Mouse (Mus musculus) activated CD4-positive, CD25-positive, alpha-beta regulatory T cell, adult 4 months (primary cell): ENCODE measurements at regions not wholly inside any gene's neighbourhood (a gene's known extent, or its start where the extent isn't known, plus 50 kb on each side); places are given as distances from the start of the nearest gene placed in this dataset.

Experiments
- ATAC-seq: one replicate; pipeline ENCODE4 v1.8.0; 2017

GRCm38 (mm10) chr2:79136619-79137458 is 118.4 kb upstream of the Itga4 start:
- ATAC-seq: no peak

DNA sequence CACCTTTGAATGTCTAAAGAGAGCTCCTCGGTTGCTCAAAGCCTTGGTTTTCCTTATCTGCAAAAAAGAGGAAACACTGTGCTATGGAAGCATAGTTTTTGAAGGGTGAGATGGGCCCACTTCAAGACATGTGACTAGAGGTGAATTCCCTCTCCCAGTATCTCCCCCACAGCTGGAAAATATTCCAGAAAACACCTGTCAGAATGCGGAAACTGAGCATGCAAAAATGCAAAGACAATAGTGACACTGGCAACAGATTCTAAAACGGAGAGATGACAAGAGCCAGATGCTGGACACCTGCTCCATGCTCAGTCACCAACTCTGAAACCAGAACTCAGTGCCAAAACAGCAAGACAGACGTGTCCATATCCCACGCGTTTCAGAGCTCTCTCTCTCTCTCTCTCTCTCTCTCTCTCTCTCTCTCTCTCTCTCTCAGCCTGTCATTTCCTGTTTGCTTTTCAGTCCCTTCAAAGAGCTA is 117.5 kb upstream of the Itga4 start:
- ATAC-seq: peak; percentile 87

- peak; percentile 7 for ATAC-seq
Measured at GRCm38 (mm10) chr2:79138368-79139109, 116.7 kb upstream of the Itga4 start.

DNA sequence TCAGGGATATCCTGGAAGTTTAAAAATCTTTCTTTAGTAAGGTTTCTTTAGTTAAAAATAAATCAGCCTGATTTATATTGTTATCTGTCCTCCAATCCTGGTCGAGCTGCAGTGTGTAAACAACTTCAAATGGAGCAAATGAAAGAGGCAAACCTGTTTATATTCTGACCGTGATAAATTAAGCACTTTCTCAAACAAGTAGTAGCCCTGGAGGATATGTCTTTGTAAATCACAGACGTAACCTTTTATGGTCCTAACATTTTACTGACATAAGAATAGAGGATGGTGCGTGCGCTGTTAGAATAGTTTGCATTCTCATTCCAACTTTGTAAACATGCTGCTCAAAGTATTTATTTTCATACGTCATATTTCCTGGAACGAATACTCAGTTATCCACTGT is 113.3 kb upstream of the Itga4 start:
- no peak for ATAC-seq

DNA sequence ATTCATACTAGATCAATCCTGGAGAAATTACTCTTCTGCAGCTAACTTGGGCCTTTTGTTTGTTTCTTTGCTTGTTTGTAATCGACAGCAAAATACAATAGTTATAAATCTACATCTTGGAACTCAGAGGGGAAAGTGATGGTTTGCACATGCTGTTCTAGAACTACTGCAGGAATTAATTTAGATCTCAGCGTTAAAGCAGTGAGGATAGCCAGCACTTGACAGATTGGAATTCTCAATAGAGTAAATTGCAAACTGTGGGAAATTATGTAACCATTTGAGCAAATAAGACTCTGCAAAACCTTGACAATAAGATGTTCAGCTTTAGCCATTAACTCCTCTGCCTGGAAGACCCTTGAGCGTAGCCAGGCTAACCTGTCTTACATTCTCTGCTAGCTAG is 112.0 kb upstream of the Itga4 start:
- ATAC-seq: no peak

DNA sequence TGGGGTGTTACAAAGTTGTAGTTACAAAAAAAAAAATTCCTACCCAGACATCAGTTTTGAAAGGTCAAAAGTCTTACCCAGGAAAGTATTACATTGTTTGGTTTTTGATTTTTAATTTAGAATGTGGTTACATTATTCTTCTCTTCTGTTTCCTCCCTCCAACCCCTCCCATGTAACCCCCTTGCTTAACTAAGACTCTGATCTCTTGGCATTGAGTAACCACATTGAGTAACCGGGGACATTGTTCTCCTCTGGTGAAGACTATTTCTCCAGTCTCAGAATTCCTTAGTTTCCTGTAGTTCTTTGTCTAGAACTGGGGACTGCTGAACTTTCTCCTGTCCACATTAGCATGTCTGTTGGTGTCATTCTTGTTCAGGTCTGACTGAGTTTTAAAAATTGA is 109.3 kb upstream of the Itga4 start:
- no peak for ATAC-seq

DNA sequence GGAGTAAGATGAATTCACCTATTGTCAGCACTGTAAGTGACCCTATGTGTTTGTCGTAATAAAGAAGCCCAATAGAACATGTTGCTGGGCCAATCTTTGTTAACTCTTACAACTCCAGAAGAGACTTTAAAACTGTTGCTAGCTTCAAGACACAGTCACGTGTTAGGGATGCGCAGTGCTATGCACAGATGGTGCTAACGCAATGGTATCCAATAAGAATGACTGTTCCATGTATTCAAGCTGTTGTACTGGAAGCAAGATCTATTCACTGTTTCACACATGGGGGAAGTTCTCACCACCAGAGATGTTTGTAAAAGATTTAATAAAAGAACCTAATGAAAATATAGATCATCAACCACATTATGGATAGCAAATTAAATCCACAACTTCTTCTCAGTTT is 108.7 kb upstream of the Itga4 start:
- ATAC-seq: no peak

GRCm38 (mm10) chr2:79149012-79149698 is 106.1 kb upstream of the Itga4 start:
- ATAC-seq: no peak

- no peak for ATAC-seq
Measured at GRCm38 (mm10) chr2:79151610-79152009, 103.6 kb upstream of the Itga4 start.

DNA sequence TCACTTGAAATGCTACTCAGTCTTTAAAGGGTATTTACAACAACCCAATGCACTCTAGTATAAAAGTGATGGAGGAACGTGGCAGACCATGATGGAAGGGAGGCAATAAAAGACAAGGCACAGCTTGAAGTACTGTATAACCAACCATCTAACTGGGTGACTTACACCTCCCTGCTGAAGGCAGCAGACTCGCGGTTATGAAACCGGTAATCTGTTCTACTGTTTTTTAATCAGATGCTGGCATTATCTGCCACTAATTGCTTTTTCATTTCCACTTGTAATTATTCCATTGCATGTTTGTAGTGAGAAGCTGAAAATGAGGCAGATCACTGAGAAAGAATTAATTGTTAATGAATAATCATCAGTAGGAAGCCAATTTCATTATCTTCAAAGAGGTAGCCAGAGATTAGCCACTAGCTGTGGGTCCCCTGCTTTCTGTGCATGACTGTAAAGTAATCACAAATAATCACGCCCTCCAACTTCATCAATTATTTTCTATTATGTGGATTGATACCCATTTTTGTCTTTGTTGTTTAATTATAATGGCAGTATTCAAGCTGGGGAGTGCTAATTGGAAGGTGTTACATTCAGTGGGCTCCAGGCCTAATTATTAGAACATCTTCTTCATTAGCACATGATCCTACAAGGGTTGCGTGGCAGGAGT is 103.1 kb upstream of the Itga4 start:
- no peak for ATAC-seq

DNA sequence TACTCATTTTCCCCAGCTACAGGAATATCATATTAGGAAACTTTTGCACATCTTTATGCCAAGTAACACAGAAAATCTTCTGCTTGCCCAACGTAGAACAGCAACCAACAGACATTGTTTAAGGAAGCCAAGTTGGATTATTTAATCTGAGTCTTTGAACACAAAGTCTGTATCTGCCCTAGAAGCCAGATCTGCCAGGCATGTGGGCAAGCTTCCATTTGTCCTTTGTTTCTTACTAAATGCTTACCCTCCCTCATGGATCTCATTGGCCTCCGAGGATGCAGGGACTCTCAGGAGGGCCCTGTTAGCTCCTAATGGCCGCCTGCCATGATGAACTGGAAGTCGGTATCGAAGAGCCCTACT is 102.5 kb upstream of the Itga4 start:
- no peak for ATAC-seq

- no peak for ATAC-seq
Measured at GRCm38 (mm10) chr2:79153070-79153469, 102.2 kb upstream of the Itga4 start.

DNA sequence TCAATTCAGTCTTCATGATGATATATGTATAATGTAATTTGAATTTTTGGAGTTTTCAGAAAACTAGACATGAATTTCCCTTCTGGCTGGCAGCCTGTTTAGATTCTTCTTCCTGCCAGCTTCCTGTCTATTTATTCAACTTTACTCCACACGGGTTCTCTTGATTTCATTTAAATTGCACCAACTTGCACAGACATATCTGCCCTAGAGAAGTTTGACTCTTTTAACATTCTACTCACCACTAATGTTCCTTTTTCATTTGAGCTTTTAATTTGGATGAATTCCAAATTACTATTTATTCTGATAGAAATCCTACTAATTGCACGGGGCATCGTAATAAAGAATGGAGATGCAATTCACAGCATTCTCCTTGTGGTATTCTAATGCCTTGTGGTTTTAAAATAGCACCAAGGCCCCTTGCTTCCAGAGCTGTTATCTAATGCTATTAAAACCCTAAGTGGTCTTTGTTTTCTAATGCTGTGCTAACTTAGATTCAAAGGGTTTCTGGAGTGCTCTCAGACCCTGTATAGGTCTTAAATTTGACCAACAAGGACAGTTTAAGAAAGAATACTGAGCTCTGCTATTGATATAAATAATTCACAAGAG is 96.7 kb upstream of the Itga4 start:
- no peak for ATAC-seq

DNA sequence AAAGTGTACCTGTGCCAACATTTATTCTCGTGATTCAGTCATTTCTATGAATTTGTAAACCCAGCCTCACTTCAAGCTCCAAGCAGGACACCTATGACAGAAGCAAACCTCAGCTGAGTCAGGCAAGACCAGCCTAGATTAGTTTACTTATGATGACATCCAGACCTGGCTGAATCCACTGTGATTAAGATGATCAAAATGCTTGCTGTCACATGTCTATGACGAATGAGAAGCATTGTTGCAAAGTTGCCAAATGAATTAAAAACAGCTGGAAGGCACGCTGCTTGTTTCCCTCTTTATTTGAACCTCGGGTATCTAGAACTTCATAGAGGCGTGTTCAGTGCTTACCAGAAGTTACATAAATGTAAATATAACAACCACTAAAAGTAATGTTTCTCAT is 95.9 kb upstream of the Itga4 start:
- no peak for ATAC-seq

DNA sequence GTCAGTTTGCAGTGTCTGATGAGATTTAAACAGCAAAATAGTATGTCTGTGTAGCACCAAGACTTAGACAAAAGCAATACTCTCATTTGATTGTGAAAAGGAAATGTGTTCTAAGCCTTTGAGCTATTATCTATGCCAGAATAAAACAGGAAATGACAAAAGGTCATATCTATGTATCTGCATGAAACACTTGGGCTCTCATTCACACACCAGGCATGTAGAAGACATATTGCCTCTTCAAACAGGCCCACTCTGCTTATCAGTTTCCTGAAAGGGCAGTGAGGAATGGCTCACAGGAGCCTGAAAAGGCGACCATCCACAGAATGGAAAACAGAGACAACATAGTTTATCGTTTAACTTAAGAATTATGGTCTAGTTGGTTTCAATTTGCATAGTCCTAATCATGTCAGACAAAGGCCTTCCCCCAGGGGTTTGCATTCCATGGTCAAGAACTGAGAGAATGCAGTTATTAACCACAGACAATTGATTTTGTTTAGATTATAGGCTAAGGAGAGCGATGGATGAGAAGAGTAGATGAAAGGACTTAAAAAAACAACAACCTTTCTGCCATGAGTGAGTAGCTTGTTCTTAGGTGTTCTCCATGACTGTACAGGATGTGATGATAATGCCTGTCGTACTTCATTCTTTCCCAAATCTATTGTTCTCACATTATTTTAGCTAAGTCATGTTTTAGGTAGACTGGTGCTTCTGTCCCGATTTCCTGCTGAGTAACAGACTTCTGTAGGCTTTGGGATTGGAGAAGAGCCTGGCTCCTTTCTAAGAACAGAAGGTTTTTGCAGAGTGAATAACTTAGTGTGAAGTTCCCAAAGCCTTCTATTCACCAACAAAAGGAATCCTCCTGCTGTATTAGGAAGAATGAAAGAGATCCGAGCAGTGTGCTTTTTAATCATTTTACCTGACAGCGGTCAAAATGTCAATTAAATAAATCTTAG is 82.0 kb upstream of the Itga4 start:
- peak; percentile 76 for ATAC-seq

- no peak for ATAC-seq
Measured at GRCm38 (mm10) chr2:79174282-79174681, 80.9 kb upstream of the Itga4 start.

- no peak for ATAC-seq
Measured at GRCm38 (mm10) chr2:79180782-79181181, 74.4 kb upstream of the Itga4 start.

GRCm38 (mm10) chr2:79183034-79183630 is 72.1 kb upstream of the Itga4 start:
- ATAC-seq: no peak

- no peak for ATAC-seq
Measured at GRCm38 (mm10) chr2:79185234-79186101, 69.8 kb upstream of the Itga4 start.

DNA sequence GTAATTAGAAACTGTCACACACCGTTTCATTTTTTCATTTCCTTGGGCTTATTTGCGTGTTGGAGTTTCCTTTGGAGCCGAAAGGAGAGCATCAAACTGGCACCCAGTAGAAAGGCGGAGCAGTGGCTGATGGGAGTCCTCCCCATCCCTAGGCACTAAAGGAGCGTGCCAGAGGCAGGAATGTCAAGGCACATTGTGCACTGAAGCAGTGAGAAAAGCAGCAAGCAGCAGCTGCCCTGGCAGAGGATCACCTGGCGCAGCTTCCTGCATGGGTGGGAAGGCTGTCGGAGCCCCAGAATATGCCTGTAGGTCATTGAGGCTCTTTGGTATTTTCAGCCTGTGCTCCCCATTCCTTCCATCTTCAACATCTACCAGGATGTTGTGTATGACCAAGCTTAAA is 68.3 kb upstream of the Itga4 start:
- no peak for ATAC-seq
